Mouse (Mus musculus) liver, adult 2 months (tissue): ENCODE results near the gene Apoc2.

ENCODE experiments used
- CTCF ChIP-seq: fragments of 200-500 bp; IDR thresholded peaks from 2 replicates; pipeline ENCODE4 v1.5.1; 2011; ENCODE audit warnings: low read depth, low read length, control low read depth
- POLR2A ChIP-seq: fragments of 200-500 bp; IDR thresholded peaks from 2 replicates; pipeline ENCODE4 v1.6.1; 2011; ENCODE audit warnings: low read length, control low read depth; ENCODE audit not compliant: insufficient read depth; ENCODE audit errors: extremely low read depth

DNA sequence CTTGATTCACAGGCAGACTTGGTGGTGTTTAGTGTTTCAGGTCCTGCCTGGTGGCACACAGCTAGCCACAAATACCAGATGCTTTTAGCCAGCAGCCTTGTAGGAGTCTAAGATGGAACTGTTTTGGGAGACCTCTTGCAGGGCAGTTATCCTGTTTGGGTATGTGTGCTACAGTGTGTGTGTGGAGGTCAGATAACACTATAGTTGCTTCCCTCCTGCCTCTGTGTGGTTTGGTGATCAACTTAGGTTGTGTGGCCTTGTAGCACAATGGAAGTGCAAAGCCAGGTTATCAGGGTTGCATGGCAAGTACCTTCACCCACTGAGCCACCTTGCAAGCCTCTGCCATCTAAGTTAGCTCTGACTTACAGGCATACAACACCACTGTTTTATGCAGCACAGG, 45.0 kb downstream of the Apoc2 start:
- TF ChIP-seq CTCF (no peak), POLR2A (no peak)
